Mouse (Mus musculus) E14TG2a.4 (cell line): Measurements from ENCODE around the gene Sebox.

Source experiments
- CTCF ChIP-seq: conservative IDR thresholded peaks from 2 replicates; pipeline ENCODE4 v1.5.1; 2014; ENCODE audit warnings: low read length
- NANOG ChIP-seq: IDR thresholded peaks from 2 replicates; pipeline ENCODE4 v1.6.1; 2014; ENCODE audit warnings: borderline replicate concordance, low read length, mixed read lengths
- POU5F1 ChIP-seq: IDR thresholded peaks from 2 replicates; pipeline ENCODE4 v1.6.1; 2014; ENCODE audit warnings: low read length, borderline replicate concordance

DNA sequence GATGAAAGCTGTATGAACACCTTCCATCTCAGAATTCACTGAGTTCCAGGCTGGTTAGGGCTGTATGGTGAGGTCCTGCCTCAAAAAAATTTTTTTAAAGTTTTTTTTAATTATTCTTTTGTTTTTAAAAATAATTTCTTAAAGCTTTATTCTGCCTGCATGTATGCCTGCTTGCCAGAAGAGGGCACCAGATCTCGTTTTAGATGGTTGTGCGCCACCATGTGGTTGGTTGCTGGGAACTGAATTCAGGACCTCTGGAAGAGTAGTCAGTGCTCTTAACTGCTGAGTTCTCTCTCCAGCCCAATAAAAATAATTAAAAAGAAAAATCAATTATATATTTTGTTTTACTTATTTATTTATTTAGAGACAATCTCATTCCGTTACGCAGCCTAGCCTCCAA is 49.6 kb upstream of the Sebox start:
- TF ChIP-seq CTCF = peak; percentile 95
- TF ChIP-seq NANOG = no peak
- no peak for TF ChIP-seq POU5F1
